Mouse (Mus musculus) erythroblast, embryonic 14.5 days (primary cell): ENCODE data around the gene Pla2g6. TPM values are rescaled to one million over a fixed set of nuclear protein-coding genes. Genes with fewer than 3 reads are reported as not detected.

Experiments
- H3K27me3 ChIP-seq: 2 replicates; pipeline ENCODE4 v1.6.1; 2012; ENCODE audit warnings: inconsistent platforms; ENCODE audit not compliant: control insufficient read depth
- H3K36me3 ChIP-seq: 2 replicates; pipeline ENCODE4 v1.6.1; 2012; ENCODE audit warnings: mild to moderate bottlenecking, inconsistent platforms; ENCODE audit not compliant: control insufficient read depth
- H3K4me1 ChIP-seq: 2 replicates; pipeline ENCODE4 v1.6.1; 2012; ENCODE audit warnings: inconsistent platforms; ENCODE audit not compliant: control insufficient read depth
- H3K4me3 ChIP-seq: replicated peaks from 2 replicates; pipeline ENCODE3; 2012; ENCODE audit warnings: moderate library complexity, mild to moderate bottlenecking, inconsistent platforms
- H3K9me3 ChIP-seq: 2 replicates; pipeline ENCODE4 v1.6.1; 2012; ENCODE audit warnings: low read length, inconsistent platforms, mixed read lengths; ENCODE audit not compliant: control insufficient read depth
- GATA1 ChIP-seq: IDR thresholded peaks from 2 replicates; pipeline ENCODE4 v1.6.1; 2012; ENCODE audit warnings: low read length, inconsistent platforms, mixed read lengths
- TAL1 ChIP-seq: IDR thresholded peaks from 3 replicates; pipeline ENCODE4 v1.6.1; 2012; ENCODE audit warnings: low read length, inconsistent platforms, mixed read lengths
- polyA plus RNA-seq: library from polyadenylated mRNA; stranded (reverse); fragments of >175 nt; gene quantifications from 2 replicates; pipeline ENCODE4 v1.2.3, GENCODE M21; 2012

Pla2g6 gene
- 2.6 and 2.7 TPM in 2 replicates for polyA plus RNA-seq

- Histone ChIP-seq H3K36me3 (peaks cover 9% of the 10 kb centered on the region), H3K9me3 (peaks cover 3% of the 10 kb centered on the region), H3K27me3 (no peaks in the 10 kb centered on the region), H3K4me1 (peaks cover 62% of the 10 kb centered on the region), H3K4me3 (peak within 1 kb of the TSS; percentile 95)
- TF ChIP-seq TAL1 (no peak), GATA1 (no peak)
These were observed at the start of gene Pla2g6 for GRCm38 (mm10) chr15:79328058-79328938. Gene Pla2g6, minus strand, starts transcription at chr15:79328390.

- H3K4me3 ChIP-seq: no peak overlapping the region
- TF ChIP-seq GATA1: no peak
- TF ChIP-seq TAL1: no peak
- H3K9me3 ChIP-seq: no peaks in the 10 kb centered on the region
- no peaks in the 10 kb centered on the region for H3K4me1 ChIP-seq
- peaks cover 17% of the 10 kb centered on the region for H3K36me3 ChIP-seq
- H3K27me3 ChIP-seq: no peaks in the 10 kb centered on the region
These were observed 49.5 kb upstream of the Pla2g6 start for GRCm38 (mm10) chr15:79377681-79378080.

GRCm38 (mm10) chr15:79374760-79375159 is 46.6 kb upstream of the Pla2g6 start:
- Histone ChIP-seq H3K36me3 (peaks cover 17% of the 10 kb centered on the region), H3K4me1 (no peaks in the 10 kb centered on the region), H3K4me3 (no peak overlapping the region), H3K27me3 (no peaks in the 10 kb centered on the region), H3K9me3 (no peaks in the 10 kb centered on the region)
- no peak for TF ChIP-seq TAL1

GRCm38 (mm10) chr15:79370281-79370843 is 42.2 kb upstream of the Pla2g6 start:
- Histone ChIP-seq H3K9me3 (no peaks in the 10 kb centered on the region), H3K4me3 (no peak overlapping the region), H3K36me3 (peaks cover 8% of the 10 kb centered on the region; the same call in 1 of the 2 replicates), H3K4me1 (peaks cover 2% of the 10 kb centered on the region; the same call in 1 of the 2 replicates), H3K27me3 (no peaks in the 10 kb centered on the region)
- no peak for TF ChIP-seq TAL1
- TF ChIP-seq GATA1: no peak

- peaks cover 2% of the 10 kb centered on the region; the same call in 1 of the 2 replicates for H3K4me1 ChIP-seq
- TF ChIP-seq TAL1: no peak
- TF ChIP-seq GATA1: no peak
- H3K4me3 ChIP-seq: no peak overlapping the region
- no peaks in the 10 kb centered on the region for H3K27me3 ChIP-seq
- H3K9me3 ChIP-seq: no peaks in the 10 kb centered on the region
- H3K36me3 ChIP-seq: peaks cover 10% of the 10 kb centered on the region; the same call in 1 of the 2 replicates
These were observed 41.5 kb upstream of the Pla2g6 start for GRCm38 (mm10) chr15:79369452-79370280.

GRCm38 (mm10) chr15:79368861-79369440 is 40.8 kb upstream of the Pla2g6 start:
- Histone ChIP-seq H3K36me3 (peaks cover 10% of the 10 kb centered on the region; the same call in 1 of the 2 replicates), H3K9me3 (no peaks in the 10 kb centered on the region)
- TF ChIP-seq TAL1 (no peak), GATA1 (no peak)

GRCm38 (mm10) chr15:79368313-79368811 is 40.2 kb upstream of the Pla2g6 start:
- H3K36me3 ChIP-seq: peaks cover 10% of the 10 kb centered on the region; the same call in 1 of the 2 replicates
- H3K4me3 ChIP-seq: no peak overlapping the region
- peaks cover 2% of the 10 kb centered on the region; the same call in 1 of the 2 replicates for H3K4me1 ChIP-seq
- no peaks in the 10 kb centered on the region for H3K27me3 ChIP-seq
- TF ChIP-seq GATA1 (no peak), TAL1 (no peak)
- H3K9me3 ChIP-seq: no peaks in the 10 kb centered on the region

More at GRCm38 (mm10) chr15:79368861-79369440, 40.8 kb upstream of the Pla2g6 start:
- Histone ChIP-seq H3K4me1 (peaks cover 2% of the 10 kb centered on the region; the same call in 1 of the 2 replicates), H3K4me3 (no peak overlapping the region), H3K27me3 (no peaks in the 10 kb centered on the region)

GRCm38 (mm10) chr15:79366402-79366801 is 38.2 kb upstream of the Pla2g6 start:
- Histone ChIP-seq H3K4me1 (peaks cover 2% of the 10 kb centered on the region; the same call in 1 of the 2 replicates), H3K4me3 (no peak overlapping the region), H3K9me3 (no peaks in the 10 kb centered on the region), H3K36me3 (peaks cover 13% of the 10 kb centered on the region; the same call in 1 of the 2 replicates), H3K27me3 (no peaks in the 10 kb centered on the region)
- TF ChIP-seq TAL1 (no peak), GATA1 (no peak)

- Histone ChIP-seq H3K4me3 (no peak overlapping the region), H3K27me3 (no peaks in the 10 kb centered on the region), H3K9me3 (no peaks in the 10 kb centered on the region), H3K4me1 (peaks cover 2% of the 10 kb centered on the region; the same call in 1 of the 2 replicates), H3K36me3 (peaks cover 13% of the 10 kb centered on the region; the same call in 1 of the 2 replicates)
- TF ChIP-seq GATA1 (no peak), TAL1 (no peak)
These were observed 36.9 kb upstream of the Pla2g6 start for GRCm38 (mm10) chr15:79365068-79365467.
